Mouse (Mus musculus) erythroid progenitor cell, adult 5-6 weeks (primary cell): ENCODE measurements around the gene Lingo1. TPM values are rescaled to one million over a fixed set of nuclear protein-coding genes. Genes with fewer than 3 reads are reported as not detected.

Source experiments
- ATAC-seq: replicated peaks from 2 replicates; pipeline ENCODE4 v1.8.0; 2016; ENCODE audit warnings: moderate number of reproducible peaks, mild to moderate bottlenecking, moderate TSS enrichment, inconsistent platforms; ENCODE audit not compliant: poor library complexity, low FRiP score, severe bottlenecking
- total RNA-seq, 2 experiments: library from RNA; stranded (forward) in 1 of 2; stranded (reverse) in 1 of 2; fragments of 150-400 nt in 1 of 2; fragments of 186-747, 209-891 nt in 1 of 2; gene quantifications; 2 replicates each; pipeline versions ENCODE4 v1.2.3 to v1.2.4; 2015 to 2017; ENCODE audit warnings: low replicate concordance in 2 of 2

Lingo1 gene
- total RNA-seq, 2 experiments from 2014 or later: not detected

DNA sequence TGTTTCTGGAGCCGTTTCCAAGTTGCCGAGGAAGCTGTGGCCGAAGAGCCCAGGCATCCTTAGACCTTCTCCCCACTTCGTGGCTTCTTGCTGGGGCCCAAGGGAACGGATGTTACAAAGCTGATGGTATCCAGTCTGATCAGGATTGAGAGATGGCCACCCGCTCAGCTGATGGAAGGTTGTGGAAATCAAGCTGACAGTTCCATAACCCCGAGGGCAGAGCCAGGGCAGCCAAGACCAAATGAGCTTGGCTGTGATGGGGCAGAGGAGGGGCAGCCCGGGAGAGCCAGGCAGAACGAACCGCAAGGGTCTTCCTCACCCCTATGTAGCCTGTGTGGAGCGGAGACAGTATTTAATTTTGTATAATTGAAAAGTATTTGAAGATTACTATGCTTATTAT lies 218.9 kb downstream of the Lingo1 start:
- ATAC-seq: no peak

DNA sequence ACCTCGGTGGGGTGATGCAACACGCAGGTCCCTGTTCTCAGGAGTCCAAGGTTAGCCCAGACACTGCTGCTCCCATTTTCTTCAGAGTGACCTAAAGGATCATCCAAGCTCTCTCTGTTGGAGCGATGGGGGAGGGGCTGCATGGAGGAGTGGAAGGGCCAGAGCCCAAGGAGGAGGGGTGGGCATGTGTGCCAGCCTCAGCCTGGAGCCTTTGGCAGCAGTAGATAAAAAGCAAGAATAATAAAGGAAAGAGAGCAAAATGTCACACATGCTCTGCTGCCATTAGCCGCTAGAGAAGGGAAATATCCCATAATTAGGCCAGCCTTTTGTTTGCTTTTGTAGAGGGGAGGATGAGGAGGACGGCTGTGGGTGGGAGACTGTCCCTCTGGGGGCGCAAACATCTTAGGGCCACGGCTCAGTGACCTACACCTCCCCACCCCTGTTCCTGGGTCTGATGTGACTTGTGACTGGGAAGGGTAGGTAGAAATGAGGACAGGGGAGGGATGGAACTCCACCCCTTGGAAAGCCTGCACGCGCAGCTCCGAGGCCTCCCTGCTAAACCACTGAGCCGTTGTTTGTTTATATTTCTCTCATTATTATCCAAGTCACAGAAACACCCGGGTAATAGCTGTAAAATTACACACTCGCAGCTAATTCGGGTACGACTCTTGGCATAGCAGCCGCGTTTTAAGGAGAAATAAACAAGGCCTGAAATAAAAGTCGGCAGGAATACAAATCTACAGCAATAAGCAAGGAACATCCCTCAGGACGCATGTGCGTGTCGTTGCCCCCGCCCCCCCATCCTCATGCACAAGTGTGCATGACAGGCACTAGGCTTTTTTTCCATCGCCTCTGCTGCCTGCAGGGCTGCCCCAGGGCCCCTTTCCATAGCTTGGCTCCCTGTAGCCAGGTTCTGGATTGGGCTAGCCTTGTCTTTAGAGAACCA lies 223.5 kb downstream of the Lingo1 start:
- no peak for ATAC-seq

Other genes starting within 250 kb of the Lingo1 start
- gene Odf3l1, start 68.2 kb upstream of the Lingo1 start, total RNA-seq (2015; ENCODE audit: low replicate concordance): not detected in 2 replicates
- not detected in 2 replicates for gene Odf3l1, start 68.2 kb upstream of the Lingo1 start, total RNA-seq (2017; ENCODE audit: low replicate concordance)
- gene Cspg4, start 68.6 kb upstream of the Lingo1 start, total RNA-seq (2015; ENCODE audit: low replicate concordance): not detected in 2 replicates
- not detected in 2 replicates for gene Cspg4, start 68.6 kb upstream of the Lingo1 start, total RNA-seq (2017; ENCODE audit: low replicate concordance)
- gene Snx33, start 131.9 kb upstream of the Lingo1 start, total RNA-seq (2015; ENCODE audit: low replicate concordance): 0.36 and 2.9 TPM in 2 replicates
- gene Snx33, start 131.9 kb upstream of the Lingo1 start, total RNA-seq (2017; ENCODE audit: low replicate concordance): 0.61 and 0.90 TPM in 2 replicates
- 38.2 and 46.5 TPM in 2 replicates for gene Imp3, start 141.0 kb upstream of the Lingo1 start, total RNA-seq (2015; ENCODE audit: low replicate concordance)
- 22.8 and 23.5 TPM in 2 replicates for gene Imp3, start 141.0 kb upstream of the Lingo1 start, total RNA-seq (2017; ENCODE audit: low replicate concordance)
- gene Snupn, start 154.4 kb upstream of the Lingo1 start, total RNA-seq (2015; ENCODE audit: low replicate concordance): 1.8 and 8.8 TPM in 2 replicates
- gene Snupn, start 154.4 kb upstream of the Lingo1 start, total RNA-seq (2017; ENCODE audit: low replicate concordance): 2.8 TPM in 1 of 2 replicates, not detected in the other
- 1.4 and 3.8 TPM in 2 replicates for gene Ptpn9, start 198.5 kb upstream of the Lingo1 start, total RNA-seq (2015; ENCODE audit: low replicate concordance)
- gene Ptpn9, start 198.5 kb upstream of the Lingo1 start, total RNA-seq (2017; ENCODE audit: low replicate concordance): 0.45 and 1.5 TPM in 2 replicates